Mouse (Mus musculus): ENCODE data around the gene Nr1h4. TPM values are rescaled to one million over a fixed set of nuclear protein-coding genes. Genes with fewer than 3 reads are reported as not detected.

Gene Nr1h4
- total RNA-seq, 2 experiments from 2014 or later, result not detected

- no peak for TF ChIP-seq CTCF (IDR thresholded peaks at IDR 0.05)
- no peak overlapping the region for H3K4me3 ChIP-seq
- H3K27ac ChIP-seq, result no peak overlapping the region
- intact Hi-C loops (cut with DNase I), result no loop called here
- DNase-seq (ENCODE audit: extremely low spot score in 1 of 2, low spot score in 2 of 2), result no peak
Measured at GRCm38 (mm10) chr10:89518365-89518764, 15.0 kb downstream of the Nr1h4 start.

GRCm38 (mm10) chr10:89515813-89516212 lies 17.6 kb downstream of the Nr1h4 start:
- no peak for TF ChIP-seq CTCF (IDR thresholded peaks at IDR 0.05)
- Histone ChIP-seq H3K27ac (no peak overlapping the region), H3K4me3 (no peak overlapping the region)
- intact Hi-C loops (cut with DNase I), result no loop called here
- DNase-seq (ENCODE audit: extremely low spot score in 1 of 2, low spot score in 2 of 2), result no peak

DNA sequence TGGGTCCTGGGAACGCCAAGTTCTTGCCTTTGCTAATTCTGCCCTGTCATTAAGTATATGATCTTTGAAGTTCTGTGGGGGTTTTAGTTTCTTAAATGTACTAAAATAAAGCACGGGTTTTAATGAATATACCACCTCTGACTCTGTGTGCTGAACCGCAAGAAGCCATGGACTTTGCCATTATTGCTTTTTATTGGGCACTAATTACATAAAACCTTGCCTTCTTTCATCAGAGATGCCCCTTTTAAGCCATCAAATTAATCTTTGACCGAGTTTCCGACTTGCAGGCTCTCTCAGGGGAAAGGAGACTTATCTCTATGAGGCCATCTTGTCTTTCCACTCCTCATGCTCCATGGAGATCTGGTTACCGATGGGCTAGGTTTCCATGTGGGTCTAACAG lies 20.8 kb downstream of the Nr1h4 start:
- no peak for TF ChIP-seq CTCF (IDR thresholded peaks at IDR 0.05)
- intact Hi-C loops (cut with DNase I), result no loop called here
- no peak for DNase-seq (ENCODE audit: extremely low spot score in 1 of 2, low spot score in 2 of 2)
- Histone ChIP-seq H3K4me3 (no peak overlapping the region), H3K27ac (no peak overlapping the region)

DNA sequence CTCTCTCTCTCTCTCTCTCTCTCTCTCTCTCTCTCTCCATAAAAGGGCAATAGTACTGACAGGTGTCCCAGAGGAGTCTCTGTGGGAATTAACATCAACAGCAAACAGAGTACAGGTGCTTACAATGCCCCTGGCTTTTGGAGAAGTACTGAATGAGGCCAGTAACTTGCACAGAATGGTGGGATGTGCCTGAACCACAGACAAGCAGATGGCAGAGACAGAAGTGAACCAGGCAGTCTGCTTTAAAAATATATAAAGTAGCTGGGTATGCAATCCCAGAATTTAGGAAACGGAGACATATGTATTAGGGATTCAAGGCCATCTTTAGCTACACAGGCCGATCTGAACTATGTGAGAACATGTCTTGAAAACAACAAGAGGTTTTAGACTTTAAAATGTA lies 22.8 kb downstream of the Nr1h4 start:
- no peak for TF ChIP-seq CTCF (IDR thresholded peaks at IDR 0.05)
- Histone ChIP-seq H3K4me3 (no peak overlapping the region), H3K27ac (no peak overlapping the region)
- intact Hi-C loops (cut with DNase I), result no loop called here
- DNase-seq (ENCODE audit: extremely low spot score in 1 of 2, low spot score in 2 of 2), result no peak

DNA sequence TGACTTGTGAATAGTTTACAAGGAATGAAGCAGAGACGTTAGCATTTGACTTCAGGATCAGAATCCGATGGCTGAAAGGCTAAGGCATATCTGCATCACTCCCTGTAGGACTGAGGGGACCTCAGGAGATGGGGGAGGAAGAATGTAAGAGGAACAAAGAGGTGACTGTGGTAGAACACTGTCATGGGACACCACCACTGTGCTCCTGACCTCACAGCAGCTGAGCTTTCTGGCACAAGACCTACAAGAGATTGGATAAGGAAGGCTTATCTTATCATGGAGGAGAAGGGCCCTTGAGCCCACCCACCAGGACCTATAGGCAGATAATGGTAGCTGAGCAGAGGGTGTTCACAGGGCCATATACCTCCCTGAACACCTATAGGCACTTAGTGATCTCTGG lies 24.8 kb downstream of the Nr1h4 start:
- intact Hi-C loops (cut with DNase I), result no loop called here
- Histone ChIP-seq H3K4me3 (no peak overlapping the region), H3K27ac (no peak overlapping the region)
- no peak for DNase-seq (ENCODE audit: extremely low spot score in 1 of 2, low spot score in 2 of 2)
- TF ChIP-seq CTCF (IDR thresholded peaks at IDR 0.05), result no peak

DNA sequence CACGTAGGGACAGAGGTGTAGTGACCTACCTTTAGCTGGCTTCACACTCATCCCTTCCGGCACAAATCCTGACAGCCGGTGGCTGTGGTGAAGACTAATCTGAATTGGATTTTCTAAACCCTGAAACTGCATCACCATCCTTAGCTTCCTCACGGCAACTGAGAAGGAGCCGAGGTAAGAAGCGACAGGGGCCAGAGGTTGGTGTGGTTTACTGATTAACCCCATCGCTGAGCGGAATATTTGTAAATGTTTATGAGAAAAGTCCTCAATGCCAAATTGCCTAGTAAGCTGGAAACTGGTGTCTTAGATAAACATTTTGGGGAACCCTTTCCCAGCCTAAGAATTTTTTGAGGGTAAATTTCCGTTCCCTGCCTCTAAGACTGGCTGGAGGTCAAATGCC lies 26.9 kb downstream of the Nr1h4 start:
- TF ChIP-seq CTCF (IDR thresholded peaks at IDR 0.05), result no peak
- intact Hi-C loops (cut with DNase I), result no loop called here
- Histone ChIP-seq H3K27ac (no peak overlapping the region), H3K4me3 (no peak overlapping the region)
- DNase-seq (ENCODE audit: extremely low spot score in 1 of 2, low spot score in 2 of 2), result no peak

GRCm38 (mm10) chr10:89505592-89505955 lies 27.8 kb downstream of the Nr1h4 start:
- TF ChIP-seq CTCF (IDR thresholded peaks at IDR 0.05), result no peak
- no peak for DNase-seq (ENCODE audit: extremely low spot score in 1 of 2, low spot score in 2 of 2)
- Histone ChIP-seq H3K27ac (no peak overlapping the region), H3K4me3 (no peak overlapping the region)
- intact Hi-C loops (cut with DNase I), result no loop called here

DNA sequence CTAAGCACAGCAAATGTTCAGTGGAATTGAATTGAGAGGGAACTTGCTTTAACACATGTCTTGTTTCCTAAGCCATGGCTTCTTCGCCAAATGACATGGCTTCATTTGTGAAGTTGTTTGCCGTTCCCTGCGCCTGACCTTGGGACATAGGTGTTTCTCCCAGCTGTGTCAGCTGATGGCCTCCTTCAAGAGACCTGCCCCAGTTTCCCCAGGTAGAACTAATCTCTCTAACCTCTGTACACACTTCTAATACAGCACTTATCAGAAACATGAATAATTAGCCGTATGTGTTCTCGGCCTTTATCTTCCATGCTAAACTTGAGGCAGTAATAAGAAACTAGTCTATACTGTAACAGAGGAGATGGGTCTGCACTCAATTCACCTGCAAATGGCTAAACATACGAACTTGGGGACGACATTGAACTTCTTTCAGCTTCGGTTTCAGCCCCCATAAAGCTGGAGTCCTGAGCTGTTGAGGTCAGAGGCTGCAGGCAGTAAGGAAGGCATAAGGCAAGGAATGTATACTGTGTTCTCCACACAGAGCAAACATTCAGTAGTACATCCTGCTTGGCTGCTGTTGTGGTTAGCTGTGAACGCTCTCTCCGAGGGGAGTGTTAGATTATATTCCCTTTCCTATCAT lies 28.3 kb downstream of the Nr1h4 start:
- no peak overlapping the region for H3K27ac ChIP-seq
- intact Hi-C loops (cut with DNase I), result no loop called here
- no peak overlapping the region for H3K4me3 ChIP-seq
- no peak for DNase-seq (ENCODE audit: extremely low spot score in 1 of 2, low spot score in 2 of 2)
- TF ChIP-seq CTCF (IDR thresholded peaks at IDR 0.05), result no peak

GRCm38 (mm10) chr10:89502986-89503560 lies 30.3 kb downstream of the Nr1h4 start:
- intact Hi-C loops (cut with DNase I), result no loop called here
- H3K27ac ChIP-seq, result no peak overlapping the region
- DNase-seq (ENCODE audit: extremely low spot score in 1 of 2, low spot score in 2 of 2), result no peak
- no peak overlapping the region for H3K4me3 ChIP-seq
- no peak for TF ChIP-seq CTCF (IDR thresholded peaks at IDR 0.05)

DNA sequence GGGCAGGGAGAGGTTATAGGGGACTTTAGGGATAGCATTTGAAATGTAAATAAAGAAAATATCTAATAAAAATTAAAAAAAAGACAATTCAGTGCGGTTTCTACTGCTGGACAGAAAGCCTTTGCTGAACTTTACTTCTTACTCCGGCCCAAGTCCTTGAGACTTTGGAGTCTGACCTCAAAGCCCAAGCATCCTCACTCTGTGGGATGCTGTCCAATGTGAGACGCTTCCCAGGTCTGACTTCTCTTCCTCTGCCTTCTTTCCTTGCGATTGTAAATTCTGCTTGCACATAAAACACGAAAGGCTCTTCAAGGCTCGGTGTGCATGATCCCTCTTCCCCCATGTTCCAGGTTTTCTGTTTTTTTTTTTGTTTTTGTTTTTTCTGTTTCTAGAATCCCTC lies 31.5 kb downstream of the Nr1h4 start:
- Histone ChIP-seq H3K27ac (no peak overlapping the region), H3K4me3 (no peak overlapping the region)
- intact Hi-C loops (cut with DNase I), result no loop called here
- no peak for TF ChIP-seq CTCF (IDR thresholded peaks at IDR 0.05)
- DNase-seq (ENCODE audit: extremely low spot score in 1 of 2, low spot score in 2 of 2), result no peak

DNA sequence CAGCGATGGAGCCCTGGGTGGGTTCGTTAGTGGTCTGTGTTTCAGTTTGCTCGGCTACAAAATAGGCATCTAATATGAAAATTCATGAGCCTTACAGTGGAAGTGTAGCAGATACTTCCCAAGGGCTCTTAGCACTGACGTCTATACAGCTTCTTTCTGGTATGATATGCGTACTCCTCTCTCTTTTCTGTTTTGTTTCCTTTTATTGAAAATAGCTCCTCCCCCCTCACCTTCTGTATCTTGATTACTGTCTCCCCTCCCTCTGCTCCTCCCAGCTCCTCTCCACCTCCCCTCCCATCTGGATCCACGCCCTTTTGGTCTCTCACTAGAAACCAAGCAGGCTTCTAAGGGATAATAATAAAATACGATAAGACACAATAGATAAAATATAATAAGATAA lies 37.8 kb downstream of the Nr1h4 start:
- DNase-seq (ENCODE audit: extremely low spot score in 1 of 2, low spot score in 2 of 2), result no peak
- TF ChIP-seq CTCF (IDR thresholded peaks at IDR 0.05), result no peak
- intact Hi-C loops (cut with DNase I), result no loop called here
- no peak overlapping the region for H3K27ac ChIP-seq
- no peak overlapping the region for H3K4me3 ChIP-seq

- no peak for DNase-seq (ENCODE audit: extremely low spot score in 1 of 2, low spot score in 2 of 2)
- intact Hi-C loops (cut with DNase I), result no loop called here
- TF ChIP-seq CTCF (IDR thresholded peaks at IDR 0.05), result no peak
- no peak overlapping the region for H3K4me3 ChIP-seq
- no peak overlapping the region for H3K27ac ChIP-seq
Measured at GRCm38 (mm10) chr10:89491321-89491720, 42.1 kb downstream of the Nr1h4 start.

DNA sequence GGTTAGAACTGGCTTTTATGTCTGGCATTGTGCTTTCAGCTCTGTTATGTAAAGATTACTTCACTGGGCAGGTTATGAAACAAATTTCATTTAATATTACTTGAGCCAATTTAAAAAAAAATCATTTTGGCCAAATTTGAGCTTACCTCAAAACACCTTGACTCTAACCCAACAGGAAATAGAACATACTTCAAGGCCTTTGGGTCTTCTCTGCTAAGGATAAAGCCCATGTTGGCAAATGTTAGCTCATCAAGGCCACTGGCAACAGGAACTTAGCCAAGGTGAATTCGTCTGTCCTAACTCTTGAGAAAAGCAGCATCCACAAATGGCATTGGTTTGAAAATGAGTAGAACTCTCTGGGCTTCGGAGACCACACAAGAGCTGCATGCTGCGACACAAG lies 43.1 kb downstream of the Nr1h4 start:
- intact Hi-C loops (cut with DNase I), result no loop called here
- TF ChIP-seq CTCF (IDR thresholded peaks at IDR 0.05), result no peak
- DNase-seq (ENCODE audit: extremely low spot score in 1 of 2, low spot score in 2 of 2), result no peak
- Histone ChIP-seq H3K4me3 (no peak overlapping the region), H3K27ac (no peak overlapping the region)
